Mouse (Mus musculus): ENCODE measurements around the gene Usp10. TPM values are rescaled to one million over a fixed set of nuclear protein-coding genes. Genes with fewer than 3 reads are reported as not detected.
A peak's percentile ranks its signal among the peaks of the same experiment; 100 is the strongest.

The Usp10 gene
- polyA plus RNA-seq, 1 experiment from 2014 or later = 44.1 TPM

DNA sequence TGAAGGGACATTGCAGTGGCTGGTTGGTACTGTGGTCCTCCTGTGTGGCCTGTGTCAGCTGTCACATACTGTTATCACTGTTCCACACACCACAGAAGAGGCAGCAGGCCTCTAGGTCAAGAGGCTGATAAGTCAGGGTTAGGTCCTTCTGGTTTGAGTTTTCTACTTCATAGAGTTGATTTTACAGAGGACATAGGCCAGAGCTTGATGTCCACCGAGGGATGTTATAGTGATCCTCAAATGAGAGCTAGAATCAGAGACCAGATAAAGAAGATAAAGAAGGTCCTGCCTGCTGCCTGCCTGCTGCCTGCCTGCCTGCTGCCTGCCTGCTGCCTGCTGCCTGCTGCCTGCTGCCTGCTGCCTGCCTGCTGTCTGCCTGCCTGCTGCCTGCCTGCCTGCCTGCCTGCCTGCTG, 8.0 kb downstream of the Usp10 start:
- no peaks in the 10 kb centered on the region; the same call in 1 of the 2 replicates for H3K36me3 ChIP-seq (replicated peaks; ENCODE audit: insufficient read depth, low read length)
- H3K27me3 ChIP-seq (ENCODE audit: insufficient read depth, low read length) = no peaks in the 10 kb centered on the region
- H3K9me3 ChIP-seq (ENCODE audit: low read length) = no peaks in the 10 kb centered on the region
- ATAC-seq (peak; percentile 85), DNase-seq (peak; percentile 43)
- H3K4me3 ChIP-seq (ENCODE audit: low read depth, low read length) = peak overlapping the region; percentile 35
- H3K9ac ChIP-seq (replicated peaks) = peak overlapping the region; percentile 36
- H3K4me1 ChIP-seq (ENCODE audit: insufficient read depth) = peaks cover 67% of the 10 kb centered on the region
- TF ChIP-seq CTCF (IDR thresholded peaks at IDR 0.05; ENCODE audit: low read depth) (no peak), EP300 (IDR thresholded peaks at IDR 0.05; ENCODE audit: low read depth) (peak; percentile 89)
- WGBS (ENCODE audit: insufficient replicate concordance) = 28% methylated on average over 1 of the region's 1 CpGs
- H3K27ac ChIP-seq (ENCODE audit: low read depth) = peak overlapping the region; percentile 85
- peak overlapping the region; percentile 64 for H3K4me2 ChIP-seq (ENCODE audit: low read depth, low read length)

- H3K4me2 ChIP-seq (ENCODE audit: low read depth, low read length) = no peak overlapping the region
- no peaks in the 10 kb centered on the region; the same call in 1 of the 2 replicates for H3K36me3 ChIP-seq (replicated peaks; ENCODE audit: insufficient read depth, low read length)
- DNase-seq = no peak
- H3K27me3 ChIP-seq (ENCODE audit: insufficient read depth, low read length) = no peaks in the 10 kb centered on the region
- no peak overlapping the region for H3K9ac ChIP-seq (replicated peaks)
- no peaks in the 10 kb centered on the region for H3K9me3 ChIP-seq (ENCODE audit: low read length)
- no peak overlapping the region for H3K27ac ChIP-seq (ENCODE audit: low read depth)
- WGBS (ENCODE audit: insufficient replicate concordance) = 80% methylated on average over 5 of the region's 5 CpGs
- no peak for TF ChIP-seq CTCF (IDR thresholded peaks at IDR 0.05; ENCODE audit: low read depth)
- TF ChIP-seq EP300 (IDR thresholded peaks at IDR 0.05; ENCODE audit: low read depth) = no peak
- peaks cover 28% of the 10 kb centered on the region for H3K4me1 ChIP-seq (ENCODE audit: insufficient read depth)
- no peak overlapping the region for H3K4me3 ChIP-seq (ENCODE audit: low read depth, low read length)
- ATAC-seq = no peak
These were observed 13.1 kb downstream of the Usp10 start for GRCm38 (mm10) chr8:119923259-119923658.

DNA sequence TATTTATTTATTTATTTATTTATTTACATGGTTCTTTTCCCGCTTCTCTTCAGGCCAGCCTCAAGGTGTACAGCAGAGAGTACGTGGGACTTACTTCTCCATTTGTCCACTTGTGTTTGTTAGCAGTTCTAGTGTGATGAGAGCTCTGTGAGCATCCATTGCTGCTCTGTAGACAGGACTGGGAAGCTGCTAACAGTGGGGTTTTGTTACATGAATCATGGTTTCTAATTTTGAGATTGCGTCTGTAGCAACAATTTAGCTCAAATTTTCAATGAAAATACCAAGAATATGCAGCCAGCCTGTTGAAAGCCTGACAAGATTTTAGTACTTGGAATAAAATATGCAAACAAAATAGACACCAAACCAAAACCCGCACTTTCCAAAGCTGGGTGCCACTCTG, 15.3 kb downstream of the Usp10 start:
- Histone ChIP-seq H3K9ac (replicated peaks) (no peak overlapping the region), H3K36me3 (replicated peaks; ENCODE audit: insufficient read depth, low read length) (no peaks in the 10 kb centered on the region), H3K27me3 (ENCODE audit: insufficient read depth, low read length) (no peaks in the 10 kb centered on the region), H3K9me3 (ENCODE audit: low read length) (no peaks in the 10 kb centered on the region), H3K4me3 (ENCODE audit: low read depth, low read length) (no peak overlapping the region), H3K27ac (ENCODE audit: low read depth) (no peak overlapping the region), H3K4me2 (ENCODE audit: low read depth, low read length) (no peak overlapping the region), H3K4me1 (ENCODE audit: insufficient read depth) (peaks cover 23% of the 10 kb centered on the region)
- no peak for TF ChIP-seq EP300 (IDR thresholded peaks at IDR 0.05; ENCODE audit: low read depth)
- no peak for TF ChIP-seq CTCF (IDR thresholded peaks at IDR 0.05; ENCODE audit: low read depth)
- no peak for DNase-seq
- 90% methylated on average over 4 of the region's 4 CpGs for WGBS (ENCODE audit: insufficient replicate concordance)
- ATAC-seq = no peak

DNA sequence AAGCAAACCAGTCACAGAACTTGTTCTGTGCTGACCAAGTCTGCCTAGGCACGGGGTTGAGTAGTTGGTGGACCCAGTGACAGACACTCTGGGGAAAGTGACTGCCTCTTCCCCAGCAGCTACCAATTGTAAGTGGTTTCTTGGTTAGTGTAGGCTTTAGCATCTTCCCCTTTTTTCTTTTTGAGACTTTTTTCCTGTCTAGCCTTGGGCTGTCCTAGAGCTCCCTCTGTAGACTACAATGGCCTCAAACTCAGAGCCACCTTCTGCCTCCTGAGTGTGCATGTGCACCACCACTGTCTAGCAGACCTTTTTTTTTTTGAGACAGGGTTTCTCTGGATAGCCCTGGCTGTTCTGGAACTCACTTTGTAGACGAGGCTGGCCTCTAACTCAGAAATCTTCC, 16.3 kb downstream of the Usp10 start:
- Histone ChIP-seq H3K27me3 (ENCODE audit: insufficient read depth, low read length) (no peaks in the 10 kb centered on the region), H3K9ac (replicated peaks) (no peak overlapping the region), H3K9me3 (ENCODE audit: low read length) (no peaks in the 10 kb centered on the region), H3K4me1 (ENCODE audit: insufficient read depth) (peaks cover 18% of the 10 kb centered on the region), H3K4me2 (ENCODE audit: low read depth, low read length) (no peak overlapping the region), H3K36me3 (replicated peaks; ENCODE audit: insufficient read depth, low read length) (no peaks in the 10 kb centered on the region), H3K27ac (ENCODE audit: low read depth) (no peak overlapping the region), H3K4me3 (ENCODE audit: low read depth, low read length) (no peak overlapping the region)
- TF ChIP-seq CTCF (IDR thresholded peaks at IDR 0.05; ENCODE audit: low read depth) (peak; percentile 74), EP300 (IDR thresholded peaks at IDR 0.05; ENCODE audit: low read depth) (no peak)
- no peak for DNase-seq
- 52% methylated on average over 2 of the region's 2 CpGs for WGBS (ENCODE audit: insufficient replicate concordance)
- peak; percentile 32; the same call in 1 of the 2 replicates for ATAC-seq

DNA sequence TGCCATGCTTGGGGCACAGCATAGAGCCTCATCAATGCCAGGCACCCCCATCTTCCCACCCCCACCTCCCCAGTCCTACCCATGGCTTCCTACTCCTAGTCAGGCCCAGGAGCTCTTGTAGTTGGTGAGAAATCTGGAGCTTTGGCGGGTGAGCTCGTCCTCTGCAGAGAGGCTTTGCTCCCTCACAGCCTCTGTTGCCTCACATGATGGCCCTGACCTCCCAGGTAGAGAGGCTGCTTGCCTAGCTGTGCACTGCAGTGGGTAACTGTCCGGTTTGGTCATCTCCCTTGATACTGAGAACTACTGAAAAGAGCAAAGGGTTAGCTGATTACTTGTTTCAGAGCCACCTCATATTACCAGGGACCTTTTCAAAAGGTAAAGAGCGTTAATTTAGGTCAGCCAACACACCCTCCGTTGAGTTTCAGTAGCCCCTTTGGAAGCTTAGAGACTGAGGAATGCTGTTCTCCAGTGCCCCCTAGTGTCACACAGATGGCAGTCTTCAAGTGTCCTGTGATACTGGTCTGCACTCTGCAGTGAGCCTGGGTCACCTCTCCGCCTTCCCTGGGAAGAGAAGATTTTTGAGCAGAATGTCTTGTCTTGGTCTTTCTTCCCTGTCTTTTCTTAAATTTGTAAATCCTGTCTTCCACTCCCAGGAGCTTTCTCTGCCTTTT, 17.4 kb downstream of the Usp10 start:
- peak; percentile 46 for DNase-seq
- TF ChIP-seq CTCF (IDR thresholded peaks at IDR 0.05; ENCODE audit: low read depth) (peak; percentile 90), EP300 (IDR thresholded peaks at IDR 0.05; ENCODE audit: low read depth) (no peak)
- ATAC-seq = peak; percentile 81
- peaks cover 2% of the 10 kb centered on the region; the same call in 1 of the 2 replicates for H3K36me3 ChIP-seq (replicated peaks; ENCODE audit: insufficient read depth, low read length)
- no peaks in the 10 kb centered on the region for H3K9me3 ChIP-seq (ENCODE audit: low read length)
- 60% methylated on average over 6 of the region's 6 CpGs for WGBS (ENCODE audit: insufficient replicate concordance)
- no peak overlapping the region for H3K4me3 ChIP-seq (ENCODE audit: low read depth, low read length)
- H3K27me3 ChIP-seq (ENCODE audit: insufficient read depth, low read length) = no peaks in the 10 kb centered on the region
- H3K4me2 ChIP-seq (ENCODE audit: low read depth, low read length) = no peak overlapping the region
- H3K27ac ChIP-seq (ENCODE audit: low read depth) = no peak overlapping the region
- peaks cover 10% of the 10 kb centered on the region for H3K4me1 ChIP-seq (ENCODE audit: insufficient read depth)
- no peak overlapping the region for H3K9ac ChIP-seq (replicated peaks)

GRCm38 (mm10) chr8:119931317-119931716, 21.2 kb downstream of the Usp10 start:
- no peak for TF ChIP-seq CTCF (IDR thresholded peaks at IDR 0.05; ENCODE audit: low read depth)
- no peak for TF ChIP-seq EP300 (IDR thresholded peaks at IDR 0.05; ENCODE audit: low read depth)
- ATAC-seq (no peak), DNase-seq (no peak)
- peaks cover 22% of the 10 kb centered on the region for H3K36me3 ChIP-seq (replicated peaks; ENCODE audit: insufficient read depth, low read length)
- H3K27ac ChIP-seq (ENCODE audit: low read depth) = no peak overlapping the region
- WGBS (ENCODE audit: insufficient replicate concordance) = 73% methylated on average over 4 of the region's 4 CpGs
- H3K4me2 ChIP-seq (ENCODE audit: low read depth, low read length) = no peak overlapping the region
- H3K4me1 ChIP-seq (ENCODE audit: insufficient read depth) = peaks cover 8% of the 10 kb centered on the region
- no peaks in the 10 kb centered on the region for H3K27me3 ChIP-seq (ENCODE audit: insufficient read depth, low read length)
- H3K4me3 ChIP-seq (ENCODE audit: low read depth, low read length) = no peak overlapping the region
- no peak overlapping the region for H3K9ac ChIP-seq (replicated peaks)
- no peaks in the 10 kb centered on the region for H3K9me3 ChIP-seq (ENCODE audit: low read length)
